Mouse (Mus musculus): Measurements from ENCODE around the gene Got1. TPM values are rescaled to one million over a fixed set of nuclear protein-coding genes. Genes with fewer than 3 reads are reported as not detected.

Got1 gene
- total and polyA plus RNA-seq, 3 experiments = 575 to 1,224 (median 956) TPM

DNA sequence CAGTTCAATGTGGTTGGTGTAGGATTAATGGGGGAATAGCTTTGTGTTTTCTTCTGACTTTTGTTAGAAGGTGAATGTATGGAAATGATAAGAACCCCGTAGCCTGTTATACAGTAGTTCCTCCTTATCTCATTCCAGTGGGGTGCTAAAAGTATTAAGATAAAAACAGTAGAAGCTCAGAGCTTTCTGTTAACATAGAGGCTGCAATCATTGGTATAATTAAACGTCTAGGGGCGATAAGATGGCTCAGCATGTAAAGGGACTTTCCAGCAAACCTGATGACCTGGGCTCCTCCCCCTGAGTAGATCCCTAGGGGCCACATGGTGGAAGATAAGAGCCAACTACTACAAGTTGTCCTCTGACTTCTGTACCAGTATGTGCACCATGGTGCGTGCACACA is 71.4 kb downstream of the Got1 start:
- no peaks in the 10 kb centered on the region for H3K4me1 ChIP-seq (ENCODE audit: control insufficient read depth, insufficient read depth, low read length)
- H3K79me2 ChIP-seq (replicated peaks; ENCODE audit: control insufficient read depth, insufficient read depth, low read length) = no peaks in the 10 kb centered on the region
- intact Hi-C loops (cut with DNase I) = no loop called here
- TF ChIP-seq POLR2A (IDR thresholded peaks at IDR 0.05; ENCODE audit: insufficient read depth, low read depth, low read length) = no peak
- TF ChIP-seq CTCF (IDR thresholded peaks at IDR 0.05) = no peak
- TF ChIP-seq EP300 (IDR thresholded peaks at IDR 0.05; ENCODE audit: insufficient read depth, low read depth, low read length) = no peak
- H3K9ac ChIP-seq (ENCODE audit: low read depth, low read length) = no peak overlapping the region
- H3K27ac ChIP-seq = no peak overlapping the region
- 41% methylated on average over 4 of the region's 4 CpGs for WGBS
- H3K36me3 ChIP-seq (ENCODE audit: control insufficient read depth, insufficient read depth, low read length) = no peaks in the 10 kb centered on the region
- DNase-seq = no peak
- H3K4me3 ChIP-seq = no peak overlapping the region
- H3K27me3 ChIP-seq (ENCODE audit: control insufficient read depth, insufficient read depth, low read length) = 0 out of 2 replicates have a peak, but pooled peaks cover 1% of the 10 kb centered on the region

DNA sequence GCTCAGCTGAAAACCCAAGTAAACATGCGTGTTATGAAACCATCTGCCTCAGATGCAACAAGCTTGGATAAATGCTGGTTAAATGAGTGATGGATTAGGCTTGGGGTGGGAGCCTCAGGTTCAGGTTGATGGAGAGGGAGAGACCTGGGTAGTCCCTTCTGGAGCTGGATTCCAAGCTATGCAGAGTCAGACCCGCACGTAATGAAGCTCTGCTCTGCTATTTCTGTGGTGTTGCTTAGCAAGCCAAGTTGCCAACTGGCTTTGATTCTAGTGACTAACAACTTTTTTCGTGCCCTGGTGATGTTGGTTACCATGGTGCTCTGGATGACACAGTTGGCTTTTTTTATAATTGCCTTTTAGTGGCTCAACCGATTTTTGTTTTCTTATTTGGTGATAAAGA is 72.2 kb downstream of the Got1 start:
- no peak overlapping the region for H3K9ac ChIP-seq (ENCODE audit: low read depth, low read length)
- 66% methylated on average over 5 of the region's 5 CpGs for WGBS
- intact Hi-C loops (cut with DNase I) = no loop called here

DNA sequence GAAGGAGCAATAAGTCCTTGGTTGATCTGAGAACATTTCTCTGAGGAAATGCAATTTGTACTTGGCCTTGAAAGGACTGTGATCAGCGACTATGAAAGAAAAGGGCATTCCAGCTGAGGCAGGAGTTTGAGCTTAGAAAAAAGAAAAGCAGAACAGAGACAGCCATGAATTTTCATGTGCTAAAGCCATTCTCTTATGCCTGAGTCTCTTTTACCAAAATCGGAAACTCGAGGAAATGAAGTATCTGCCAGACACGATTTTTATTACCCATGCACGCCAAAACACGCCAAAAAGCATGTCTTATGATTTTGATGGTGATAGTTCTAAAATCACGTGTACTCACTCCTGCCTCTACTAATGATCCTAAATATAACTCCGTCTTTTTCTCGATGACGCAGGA is 72.8 kb downstream of the Got1 start:
- Histone ChIP-seq H3K27me3 (ENCODE audit: control insufficient read depth, insufficient read depth, low read length) (no peaks in the 10 kb centered on the region), H3K4me3 (no peak overlapping the region), H3K27ac (no peak overlapping the region), H3K4me1 (ENCODE audit: control insufficient read depth, insufficient read depth, low read length) (no peaks in the 10 kb centered on the region), H3K9ac (ENCODE audit: low read depth, low read length) (no peak overlapping the region), H3K79me2 (replicated peaks; ENCODE audit: control insufficient read depth, insufficient read depth, low read length) (no peaks in the 10 kb centered on the region), H3K36me3 (ENCODE audit: control insufficient read depth, insufficient read depth, low read length) (no peaks in the 10 kb centered on the region)
- TF ChIP-seq EP300 (IDR thresholded peaks at IDR 0.05; ENCODE audit: insufficient read depth, low read depth, low read length) = no peak
- no peak for TF ChIP-seq CTCF (IDR thresholded peaks at IDR 0.05)
- no peak for TF ChIP-seq POLR2A (IDR thresholded peaks at IDR 0.05; ENCODE audit: insufficient read depth, low read depth, low read length)
- DNase-seq = no peak
- intact Hi-C loops (cut with DNase I) = no loop called here
- WGBS = 80% methylated on average over 10 of the region's 10 CpGs

More for the DNA sequence above, 72.2 kb downstream of the Got1 start:
- H3K27ac ChIP-seq = no peak overlapping the region
- TF ChIP-seq EP300 (IDR thresholded peaks at IDR 0.05; ENCODE audit: insufficient read depth, low read depth, low read length) = no peak
- no peak for TF ChIP-seq POLR2A (IDR thresholded peaks at IDR 0.05; ENCODE audit: insufficient read depth, low read depth, low read length)
- TF ChIP-seq CTCF (IDR thresholded peaks at IDR 0.05) = no peak
- H3K27me3 ChIP-seq (ENCODE audit: control insufficient read depth, insufficient read depth, low read length) = 0 out of 2 replicates have a peak, but pooled peaks cover 1% of the 10 kb centered on the region
- no peak for DNase-seq
- no peaks in the 10 kb centered on the region for H3K79me2 ChIP-seq (replicated peaks; ENCODE audit: control insufficient read depth, insufficient read depth, low read length)
- no peaks in the 10 kb centered on the region for H3K4me1 ChIP-seq (ENCODE audit: control insufficient read depth, insufficient read depth, low read length)
- no peaks in the 10 kb centered on the region for H3K36me3 ChIP-seq (ENCODE audit: control insufficient read depth, insufficient read depth, low read length)
- H3K4me3 ChIP-seq = no peak overlapping the region

Other genes starting within 250 kb of the Got1 start
- gene Hpse2, start 136.2 kb downstream of the Got1 start, total RNA-seq (2021) = under 1 TPM in 1 of 2 experiments, not detected in 1; 0.25 TPM
- 0.03 and 0.14 TPM in 2 replicates for gene Hpse2, start 136.2 kb downstream of the Got1 start, polyA plus RNA-seq (2012; rRNA removed)
- gene Cnnm1, start 84.2 kb downstream of the Got1 start, total RNA-seq (2021) = under 1 TPM; 0.05 TPM
- gene Cnnm1, start 84.2 kb downstream of the Got1 start, polyA plus RNA-seq (2012; rRNA removed) = 0.03 and 0.04 TPM in 2 replicates
- gene Nkx2-3, start 87.7 kb upstream of the Got1 start, total RNA-seq (2021) = not detected
- gene Nkx2-3, start 87.7 kb upstream of the Got1 start, polyA plus RNA-seq (2012; rRNA removed) = not detected in 2 replicates
- gene Slc25a28, start 150.3 kb upstream of the Got1 start, total RNA-seq (2021) = 10 to 100 TPM; 23.3 to 31.7 TPM
- 48.3 and 50.0 TPM in 2 replicates for gene Slc25a28, start 150.3 kb upstream of the Got1 start, polyA plus RNA-seq (2012; rRNA removed)
- 1 to 10 TPM; 2.6 to 2.9 TPM for gene Entpd7, start 165.1 kb upstream of the Got1 start, total RNA-seq (2021)
- 1.8 and 2.0 TPM in 2 replicates for gene Entpd7, start 165.1 kb upstream of the Got1 start, polyA plus RNA-seq (2012; rRNA removed)
- 10 to 100 TPM; 12.1 to 15.0 TPM for gene Cutc, start 228.4 kb upstream of the Got1 start, total RNA-seq (2021)
- gene Cutc, start 228.4 kb upstream of the Got1 start, polyA plus RNA-seq (2012; rRNA removed) = 8.6 and 14.5 TPM in 2 replicates
- gene Cox15, start 228.4 kb upstream of the Got1 start, total RNA-seq (2021) = 10 to 100 TPM; 25.0 to 27.0 TPM
- 22.5 and 28.8 TPM in 2 replicates for gene Cox15, start 228.4 kb upstream of the Got1 start, polyA plus RNA-seq (2012; rRNA removed)

All from heart, adult 2 months (tissue).